Mouse (Mus musculus) spleen, postnatal 36 days (tissue): ENCODE measurements around the gene Wdcp.
"Not testable (repeated sequence)": the region's sequence is repeated elsewhere in the genome, so short reads cannot be mapped to it uniquely, and the experiment has no call there.

Experiments used
- DNase-seq, 2 experiments: peaks; one replicate each; pipeline ENCODE4 v3.0.0; 2022; ENCODE audit warnings: low spot score in 2 of 2, mixed read lengths in 1 of 2

The Wdcp gene

GRCm38 (mm10) chr12:4842890-4843597 is at the start of gene Wdcp:
Gene Wdcp (plus strand): TSS chr12:4843303.
- peak; percentile 87 to 90 for DNase-seq

- DNase-seq: no peak
These were observed 49.4 kb upstream of the Wdcp start for GRCm38 (mm10) chr12:4793718-4794117.

- DNase-seq: not testable (repeated sequence)
These were observed 45.6 kb upstream of the Wdcp start for GRCm38 (mm10) chr12:4797471-4797870.

GRCm38 (mm10) chr12:4811036-4811435 is 32.1 kb upstream of the Wdcp start:
- DNase-seq: no peak

- no peak for DNase-seq
These were observed 31.4 kb upstream of the Wdcp start for GRCm38 (mm10) chr12:4811705-4812104.

GRCm38 (mm10) chr12:4813636-4814035 is 29.5 kb upstream of the Wdcp start:
- DNase-seq: no peak

GRCm38 (mm10) chr12:4816680-4817360 is 26.3 kb upstream of the Wdcp start:
- DNase-seq: no peak

GRCm38 (mm10) chr12:4817361-4818101 is 25.6 kb upstream of the Wdcp start, which contains the start of gene Sf3b6:
Gene Sf3b6 (plus strand): TSS chr12:4817544.
- DNase-seq: peak; percentile 98 to 99

GRCm38 (mm10) chr12:4827256-4827655 is 15.8 kb upstream of the Wdcp start:
- no peak for DNase-seq

- DNase-seq: no peak
These were observed 6.1 kb upstream of the Wdcp start for GRCm38 (mm10) chr12:4836959-4837358.

GRCm38 (mm10) chr12:4840010-4840409 is 3.1 kb upstream of the Wdcp start:
- DNase-seq: no peak

GRCm38 (mm10) chr12:4840741-4841140 is 2.4 kb upstream of the Wdcp start:
- no peak for DNase-seq

GRCm38 (mm10) chr12:4841392-4841887 is 1.7 kb upstream of the Wdcp start, which contains the start of gene Fkbp1b:
Gene Fkbp1b (minus strand): TSS chr12:4841591.
- peak in 1 of 2 experiments; percentile 16 for DNase-seq

- no peak for DNase-seq
These were observed 647 bp upstream of the Wdcp start for GRCm38 (mm10) chr12:4842456-4842855.

- DNase-seq: peak; percentile 18 to 25
These were observed 638 bp downstream of the Wdcp start for GRCm38 (mm10) chr12:4843741-4844140.

- peak in 1 of 2 experiments; percentile 24 for DNase-seq
These were observed 13.1 kb downstream of the Wdcp start for GRCm38 (mm10) chr12:4856160-4856559.

- DNase-seq: no peak
These were observed 13.7 kb downstream of the Wdcp start for GRCm38 (mm10) chr12:4856834-4857233.

- DNase-seq: no peak
These were observed 16.3 kb downstream of the Wdcp start for GRCm38 (mm10) chr12:4859241-4859914.

GRCm38 (mm10) chr12:4862672-4863071 is 19.6 kb downstream of the Wdcp start:
- DNase-seq: no peak

GRCm38 (mm10) chr12:4863654-4864337 is 20.7 kb downstream of the Wdcp start:
- DNase-seq: no peak

- DNase-seq: no peak
These were observed 21.2 kb downstream of the Wdcp start for GRCm38 (mm10) chr12:4864338-4864690.
